Mouse (Mus musculus) intestine, postnatal 0 days (tissue): ENCODE results near the gene Gm28047. TPM values are rescaled to one million over a fixed set of nuclear protein-coding genes. Genes with fewer than 3 reads are reported as not detected.

ENCODE experiments used
- ATAC-seq: fragments of 200-750 bp; cut with Nextera tagmentation; 2 replicates; pipeline ENCODE4 v1.8.0; 2017; ENCODE audit warnings: mild to moderate bottlenecking, moderate TSS enrichment, moderate library complexity
- H3K27ac ChIP-seq: fragments of 300-500 bp; sonication (generic); 2 replicates; pipeline ENCODE4 v1.5.1; 2014; ENCODE audit warnings: mild to moderate bottlenecking, low read depth, low read length, moderate library complexity
- H3K27me3 ChIP-seq: fragments of 300-500 bp; sonication (generic); replicated peaks from 2 replicates; pipeline ENCODE4 v1.6.1; 2014; ENCODE audit warnings: low read length, mixed read lengths; ENCODE audit not compliant: control insufficient read depth, insufficient read depth
- H3K36me3 ChIP-seq: fragments of 300-500 bp; sonication (generic); 2 replicates; pipeline ENCODE4 v1.6.1; 2014; ENCODE audit warnings: mild to moderate bottlenecking, moderate library complexity; ENCODE audit not compliant: control insufficient read depth, insufficient read depth
- H3K4me1 ChIP-seq: fragments of 300-500 bp; sonication (generic); replicated peaks from 2 replicates; pipeline ENCODE4 v1.6.1; 2014; ENCODE audit warnings: antibody characterized with exemption, low read length, mixed read lengths; ENCODE audit not compliant: control insufficient read depth, insufficient read depth
- H3K4me2 ChIP-seq: fragments of 300-500 bp; sonication (generic); replicated peaks from 2 replicates; pipeline ENCODE4 v1.6.1; 2014; ENCODE audit warnings: low read depth, mild to moderate bottlenecking, moderate library complexity
- H3K4me3 ChIP-seq: fragments of 300-500 bp; sonication (generic); 2 replicates; pipeline ENCODE4 v1.5.1; 2014; ENCODE audit warnings: low read depth, low read length
- H3K9ac ChIP-seq: fragments of 300-500 bp; sonication (generic); 2 replicates; pipeline ENCODE4 v1.6.1; 2014; ENCODE audit warnings: mild to moderate bottlenecking, low read depth, low read length
- H3K9me3 ChIP-seq: fragments of 300-500 bp; sonication (generic); 2 replicates; pipeline ENCODE4 v1.6.1; 2016; ENCODE audit warnings: mixed run types; ENCODE audit not compliant: control insufficient read depth
- CTCF ChIP-seq: sonication (generic); IDR thresholded peaks from 2 replicates; pipeline ENCODE4 v1.5.1; 2016; ENCODE audit warnings: low read depth, mild to moderate bottlenecking, control low read depth, antibody characterized with exemption, moderate library complexity
- WGBS: fragments of 180-500 bp; shearing (Covaris S2); extraction: QIAGEN DNeasy Blood & Tissue Kit; methylation state at CpG from one replicate; pipeline ENCODE4 v1.1.7; 2014; 5-methylcytosine and 5-hydroxymethylcytosine counted together
- polyA plus RNA-seq: library from polyadenylated mRNA; unstranded; fragments of >200 nt; fragmentation: Nextera tagmentation; extraction: Ambion mirVana; gene quantifications from 2 replicates; pipeline ENCODE4 v1.2.1, GENCODE M21; 2015

Gm28047 gene
- polyA plus RNA-seq, 1 experiment from 2014 or later = not detected

GRCm38 (mm10) chr15:102513004-102513403, 111.9 kb downstream of the Gm28047 start:
- Histone ChIP-seq H3K4me1 (no peaks in the 10 kb centered on the region), H3K4me2 (no peak overlapping the region), H3K27ac (no peak overlapping the region), H3K9me3 (no peaks in the 10 kb centered on the region), H3K36me3 (no peaks in the 10 kb centered on the region), H3K27me3 (no peaks in the 10 kb centered on the region), H3K4me3 (no peak overlapping the region), H3K9ac (no peak overlapping the region)
- no peak for TF ChIP-seq CTCF
- no peak for ATAC-seq
- WGBS = 76% methylated on average over 3 of the region's 3 CpGs

- Histone ChIP-seq H3K9ac (no peak overlapping the region), H3K27ac (no peak overlapping the region), H3K4me2 (no peak overlapping the region), H3K27me3 (no peaks in the 10 kb centered on the region), H3K4me3 (no peak overlapping the region), H3K36me3 (no peaks in the 10 kb centered on the region), H3K4me1 (no peaks in the 10 kb centered on the region), H3K9me3 (no peaks in the 10 kb centered on the region)
- ATAC-seq = no peak
- TF ChIP-seq CTCF = no peak
Measured at GRCm38 (mm10) chr15:102512471-102512870, 112.4 kb downstream of the Gm28047 start.

GRCm38 (mm10) chr15:102512010-102512409, 112.9 kb downstream of the Gm28047 start:
- Histone ChIP-seq H3K4me3 (no peak overlapping the region), H3K9ac (no peak overlapping the region), H3K4me1 (no peaks in the 10 kb centered on the region), H3K27ac (no peak overlapping the region), H3K27me3 (no peaks in the 10 kb centered on the region), H3K36me3 (no peaks in the 10 kb centered on the region), H3K9me3 (no peaks in the 10 kb centered on the region), H3K4me2 (no peak overlapping the region)
- 57% methylated on average over 5 of the region's 5 CpGs for WGBS
- no peak for ATAC-seq
- no peak for TF ChIP-seq CTCF

GRCm38 (mm10) chr15:102511285-102511833, 113.5 kb downstream of the Gm28047 start:
- Histone ChIP-seq H3K9ac (no peak overlapping the region), H3K4me2 (peak overlapping the region; percentile 96), H3K4me3 (no peak overlapping the region), H3K9me3 (no peaks in the 10 kb centered on the region), H3K27me3 (no peaks in the 10 kb centered on the region), H3K27ac (0 out of 2 replicates have a peak overlapping the region, but pooled peaks have one; percentile 29), H3K4me1 (no peaks in the 10 kb centered on the region), H3K36me3 (no peaks in the 10 kb centered on the region)
- TF ChIP-seq CTCF = no peak
- no peak for ATAC-seq
- WGBS = 36% methylated on average over 6 of the region's 6 CpGs

GRCm38 (mm10) chr15:102510590-102511284, 114.1 kb downstream of the Gm28047 start:
- Histone ChIP-seq H3K36me3 (no peaks in the 10 kb centered on the region), H3K4me2 (peak overlapping the region; percentile 96), H3K9me3 (no peaks in the 10 kb centered on the region), H3K4me3 (peak overlapping the region; percentile 62), H3K27me3 (no peaks in the 10 kb centered on the region), H3K9ac (peak overlapping the region; percentile 41), H3K27ac (peak overlapping the region; percentile 16; the same call in 1 of the 2 replicates), H3K4me1 (no peaks in the 10 kb centered on the region)
- no peak for TF ChIP-seq CTCF
- WGBS = 3% methylated on average over 34 of the region's 34 CpGs
- ATAC-seq = peak; percentile 82

- peak; percentile 17; the same call in 1 of the 2 replicates for ATAC-seq
Measured at GRCm38 (mm10) chr15:102510110-102510509, 114.8 kb downstream of the Gm28047 start.

More at GRCm38 (mm10) chr15:102510110-102510509, 114.8 kb downstream of the Gm28047 start:
- Histone ChIP-seq H3K4me2 (peak overlapping the region; percentile 96), H3K4me1 (no peaks in the 10 kb centered on the region), H3K9me3 (no peaks in the 10 kb centered on the region), H3K9ac (peak overlapping the region; percentile 41), H3K36me3 (no peaks in the 10 kb centered on the region; the same call in 1 of the 2 replicates), H3K27ac (peak overlapping the region; percentile 15; the same call in 1 of the 2 replicates), H3K27me3 (no peaks in the 10 kb centered on the region), H3K4me3 (peak overlapping the region; percentile 62)
- no peak for TF ChIP-seq CTCF
- WGBS = 8% methylated on average over 9 of the region's 9 CpGs
